Mouse (Mus musculus): ENCODE data around the gene Rcor1.

Gene Rcor1

GRCm38 (mm10) chr12:111165146-111165812, 126.1 kb downstream of the Rcor1 start:
- DNase-seq (ENCODE audit: low read depth), result no peak
